Mouse (Mus musculus): ENCODE results near the gene Bean1. TPM values are rescaled to one million over a fixed set of nuclear protein-coding genes. Genes with fewer than 3 reads are reported as not detected.

Bean1 gene
- polyA plus RNA-seq, 1 experiment from 2014 or later, result 0.62 TPM

DNA sequence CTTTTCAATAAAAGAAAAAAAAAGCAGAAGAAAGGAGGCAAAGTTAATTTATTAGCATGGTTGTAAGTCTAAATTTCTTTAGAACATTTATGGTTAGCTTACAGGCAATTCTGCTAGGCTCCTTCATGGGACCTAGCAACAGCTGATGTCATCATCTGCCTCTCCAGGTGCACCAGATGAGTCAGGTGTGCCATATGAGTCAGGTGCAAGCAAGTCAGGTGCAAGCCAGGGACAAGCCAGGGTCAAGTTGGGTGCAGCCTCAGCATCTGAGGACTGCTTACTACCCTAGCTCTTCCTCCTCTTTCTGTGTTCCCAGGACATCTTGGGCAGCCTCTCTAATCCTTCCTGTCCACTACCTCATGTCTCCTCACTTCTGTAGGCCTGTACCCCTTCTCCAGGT is 98.1 kb downstream of the Bean1 start:
- ATAC-seq (replicated peaks; ENCODE audit: insufficient number of reproducible peaks, low FRiP score, low TSS enrichment, low read depth) (no peak), DNase-seq (ENCODE audit: low spot score) (no peak)
- Histone ChIP-seq H3K27ac (replicated peaks; ENCODE audit: low read depth, low read length) (no peak overlapping the region), H3K36me3 (replicated peaks; ENCODE audit: control insufficient read depth, insufficient read depth, low read depth, low read length) (no peaks in the 10 kb centered on the region), H3K9me3 (replicated peaks; ENCODE audit: control insufficient read depth, low read length) (no peaks in the 10 kb centered on the region), H3K27me3 (ENCODE audit: control insufficient read depth, insufficient read depth, low read length) (no peaks in the 10 kb centered on the region), H3K9ac (replicated peaks; ENCODE audit: low read length) (no peak overlapping the region), H3K4me3 (ENCODE audit: low read depth, low read length) (no peak overlapping the region), H3K4me2 (ENCODE audit: low read depth, low read length) (no peak overlapping the region), H3K4me1 (ENCODE audit: control insufficient read depth, insufficient read depth, low read length) (no peaks in the 10 kb centered on the region)

Other genes with a start within 250 kb of the Bean1 start
- 19.7 and 22.9 TPM in 2 replicates for gene Cdh5, start 68.8 kb upstream of the Bean1 start, polyA plus RNA-seq (2014; fragmentation: Nextera tagmentation; extraction: Ambion mirVana)
- 23.9 and 26.1 TPM in 2 replicates for gene Tk2, start 78.1 kb downstream of the Bean1 start, polyA plus RNA-seq (2014; fragmentation: Nextera tagmentation; extraction: Ambion mirVana)
- 34.7 and 36.3 TPM in 2 replicates for gene Cklf, start 80.4 kb downstream of the Bean1 start, polyA plus RNA-seq (2014; fragmentation: Nextera tagmentation; extraction: Ambion mirVana)
- not detected in 2 replicates for gene Cmtm2a, start 122.7 kb downstream of the Bean1 start, polyA plus RNA-seq (2014; fragmentation: Nextera tagmentation; extraction: Ambion mirVana)
- not detected in 2 replicates for gene Gm45711, start 139.6 kb downstream of the Bean1 start, polyA plus RNA-seq (2014; fragmentation: Nextera tagmentation; extraction: Ambion mirVana)
- not detected in 2 replicates for gene Cmtm1, start 139.7 kb downstream of the Bean1 start, polyA plus RNA-seq (2014; fragmentation: Nextera tagmentation; extraction: Ambion mirVana)
- gene Gm11020, start 151.1 kb downstream of the Bean1 start, polyA plus RNA-seq (2014; fragmentation: Nextera tagmentation; extraction: Ambion mirVana), result not detected in 2 replicates
- not detected in 2 replicates for gene Cmtm2b, start 151.8 kb downstream of the Bean1 start, polyA plus RNA-seq (2014; fragmentation: Nextera tagmentation; extraction: Ambion mirVana)
- 131 and 139 TPM in 2 replicates for gene Cmtm3, start 169.0 kb downstream of the Bean1 start, polyA plus RNA-seq (2014; fragmentation: Nextera tagmentation; extraction: Ambion mirVana)
- 3.3 and 3.8 TPM in 2 replicates for gene Cmtm4, start 225.4 kb downstream of the Bean1 start, polyA plus RNA-seq (2014; fragmentation: Nextera tagmentation; extraction: Ambion mirVana)

All from embryonic facial prominence, embryonic 11.5 days (tissue).